Mouse (Mus musculus) neural tube, embryonic 14.5 days (tissue): ENCODE results near the gene Calm2. TPM values are rescaled to one million over a fixed set of nuclear protein-coding genes. Genes with fewer than 3 reads are reported as not detected.

Experiments used
- ATAC-seq: fragments of 200-750 bp; cut with Nextera tagmentation; 2 replicates; pipeline ENCODE4 v1.8.0; 2017; ENCODE audit warnings: low read depth, mild to moderate bottlenecking, moderate TSS enrichment, moderate library complexity
- H3K27ac ChIP-seq: fragments of 300-500 bp; sonication (generic); 2 replicates; pipeline ENCODE4 v1.5.1; 2014; ENCODE audit warnings: low read depth, mild to moderate bottlenecking, control low read depth, low read length, moderate library complexity, mixed read lengths
- H3K27me3 ChIP-seq: fragments of 300-500 bp; sonication (generic); 2 replicates; pipeline ENCODE4 v1.6.1; 2014; ENCODE audit warnings: low read length; ENCODE audit not compliant: control insufficient read depth, insufficient read depth
- H3K36me3 ChIP-seq: fragments of 300-500 bp; sonication (generic); 2 replicates; pipeline ENCODE4 v1.6.1; 2014; ENCODE audit warnings: low read length, mixed read lengths; ENCODE audit not compliant: control insufficient read depth, insufficient read depth
- H3K4me1 ChIP-seq: fragments of 300-500 bp; sonication (generic); 2 replicates; pipeline ENCODE4 v1.6.1; 2014; ENCODE audit warnings: low read length; ENCODE audit not compliant: control insufficient read depth, insufficient read depth
- H3K4me2 ChIP-seq: fragments of 300-500 bp; sonication (generic); 2 replicates; pipeline ENCODE4 v1.6.1; 2014; ENCODE audit warnings: mild to moderate bottlenecking, low read depth, low read length, control low read depth
- H3K4me3 ChIP-seq: fragments of 300-500 bp; sonication (generic); 2 replicates; pipeline ENCODE4 v1.5.1; 2014; ENCODE audit warnings: low read depth, low read length, control low read depth, mixed read lengths
- H3K9ac ChIP-seq: fragments of 300-500 bp; sonication (generic); replicated peaks from 2 replicates; pipeline ENCODE4 v1.6.1; 2014; ENCODE audit warnings: low read depth, mild to moderate bottlenecking, control low read depth, low read length, mixed read lengths
- H3K9me3 ChIP-seq: fragments of 300-500 bp; sonication (generic); 2 replicates; pipeline ENCODE4 v1.6.1; 2016; ENCODE audit warnings: low read length; ENCODE audit not compliant: control insufficient read depth
- WGBS: fragments of 180-500 bp; shearing (Covaris S2); extraction: QIAGEN DNeasy Blood & Tissue Kit; methylation state at CpG from one replicate; pipeline ENCODE4 v1.1.7; 2014; 5-methylcytosine and 5-hydroxymethylcytosine counted together
- polyA plus RNA-seq: library from polyadenylated mRNA; unstranded; fragments of >200 nt; fragmentation: Nextera tagmentation; extraction: Ambion mirVana; gene quantifications from 2 replicates; pipeline ENCODE4 v1.2.1, GENCODE M21; 2014

Gene Calm2
- polyA plus RNA-seq, 1 experiment from 2014 or later: 3,701 TPM

DNA sequence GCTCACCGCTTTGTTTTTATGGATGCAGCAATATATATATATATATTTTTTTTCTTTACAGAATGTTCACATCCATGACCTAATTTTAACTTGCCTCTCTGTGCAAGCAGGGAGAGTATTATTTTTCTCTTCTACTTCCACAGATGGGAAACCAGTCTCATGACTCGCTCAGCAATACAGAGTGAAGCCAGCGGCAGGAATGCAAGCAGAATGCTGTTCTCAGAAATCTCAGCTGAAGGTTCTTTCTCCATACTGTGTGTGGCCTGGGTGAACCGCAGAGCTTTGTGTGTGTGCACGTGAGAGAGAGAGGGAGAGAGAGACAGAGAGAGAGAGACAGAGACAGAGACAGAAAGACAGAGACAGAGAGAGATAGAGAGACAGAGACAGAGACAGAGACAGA lies 21.9 kb upstream of the Calm2 start:
- 87% methylated on average over 5 of the region's 5 CpGs for WGBS
- Histone ChIP-seq H3K4me3 (no peak overlapping the region), H3K4me1 (peaks cover 5% of the 10 kb centered on the region), H3K36me3 (no peaks in the 10 kb centered on the region), H3K4me2 (no peak overlapping the region), H3K9ac (no peak overlapping the region), H3K9me3 (no peaks in the 10 kb centered on the region), H3K27me3 (no peaks in the 10 kb centered on the region), H3K27ac (no peak overlapping the region)
- no peak for ATAC-seq

DNA sequence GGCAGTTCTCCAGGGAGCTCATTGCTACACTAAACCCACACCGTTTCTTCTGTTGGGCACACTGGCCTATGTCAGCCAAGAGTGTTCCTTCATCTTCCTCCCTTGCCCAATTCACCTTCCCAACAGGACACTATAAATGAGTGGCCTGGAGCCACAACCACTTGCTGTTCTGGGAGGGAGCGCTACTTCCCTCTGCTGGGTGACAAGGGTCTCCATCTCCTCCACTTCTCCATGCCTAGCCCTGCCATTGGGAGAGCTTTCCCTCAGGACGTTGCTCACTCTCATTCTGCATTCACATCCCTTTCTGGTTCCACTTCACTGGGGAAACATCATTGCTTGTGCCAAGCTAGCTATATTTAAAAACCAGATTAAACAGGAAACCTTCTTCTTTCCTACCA lies 14.8 kb upstream of the Calm2 start:
- 34% methylated on average over 3 of the region's 3 CpGs for WGBS
- H3K4me3 ChIP-seq: no peak overlapping the region
- H3K9ac ChIP-seq: no peak overlapping the region
- no peaks in the 10 kb centered on the region for H3K9me3 ChIP-seq
- H3K27ac ChIP-seq: no peak overlapping the region
- H3K4me1 ChIP-seq: peaks cover 42% of the 10 kb centered on the region
- H3K27me3 ChIP-seq: no peaks in the 10 kb centered on the region
- peak; percentile 6; the same call in 1 of the 2 replicates for ATAC-seq
- no peak overlapping the region for H3K4me2 ChIP-seq
- H3K36me3 ChIP-seq: no peaks in the 10 kb centered on the region

DNA sequence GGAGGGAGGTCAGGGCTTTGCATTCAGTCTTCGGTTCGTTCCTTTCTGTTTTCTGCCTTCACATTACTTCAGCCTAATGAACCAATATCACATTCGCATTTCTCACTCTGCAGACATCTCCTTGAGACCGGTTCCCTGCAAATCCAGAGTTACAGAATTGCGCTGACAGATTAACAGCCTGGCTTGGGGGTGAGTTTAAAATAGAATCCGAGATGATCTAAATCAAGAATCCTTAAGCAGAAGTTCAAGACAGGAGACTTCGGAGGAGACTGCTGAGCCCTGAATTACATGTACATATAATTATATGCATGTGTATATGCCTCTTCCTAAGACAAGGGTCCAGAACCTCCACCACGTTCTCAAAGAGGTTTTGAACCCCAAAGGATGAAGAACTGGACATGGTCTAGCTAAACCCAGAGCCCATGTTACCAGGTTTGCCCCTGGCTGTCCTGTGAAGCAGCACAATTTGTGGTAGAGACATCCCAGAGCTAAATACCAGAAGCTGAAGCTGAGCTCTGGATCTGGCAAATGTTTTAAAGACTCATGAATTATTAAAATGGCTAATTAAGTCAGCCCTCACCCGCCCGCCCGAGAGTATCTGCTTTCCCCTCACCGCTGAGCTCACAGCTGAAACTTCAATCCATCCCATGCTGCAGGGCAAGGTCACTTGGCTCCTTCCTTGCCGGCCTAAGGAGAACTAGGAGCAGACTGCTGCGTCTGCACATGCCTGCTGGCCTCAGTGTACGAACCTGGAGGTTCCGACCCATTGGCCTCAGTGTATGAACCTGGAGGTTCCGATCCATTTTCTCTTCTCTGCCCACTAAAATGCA lies 14.1 kb upstream of the Calm2 start:
- WGBS: 20% methylated on average over 17 of the region's 17 CpGs
- Histone ChIP-seq H3K27ac (peak overlapping the region; percentile 71), H3K9ac (peak overlapping the region; percentile 5; the same call in 1 of the 2 replicates), H3K9me3 (no peaks in the 10 kb centered on the region), H3K4me3 (no peak overlapping the region), H3K36me3 (no peaks in the 10 kb centered on the region), H3K4me2 (peak overlapping the region; percentile 19; the same call in 1 of the 2 replicates), H3K27me3 (no peaks in the 10 kb centered on the region), H3K4me1 (peaks cover 42% of the 10 kb centered on the region)
- ATAC-seq: peak; percentile 14

DNA sequence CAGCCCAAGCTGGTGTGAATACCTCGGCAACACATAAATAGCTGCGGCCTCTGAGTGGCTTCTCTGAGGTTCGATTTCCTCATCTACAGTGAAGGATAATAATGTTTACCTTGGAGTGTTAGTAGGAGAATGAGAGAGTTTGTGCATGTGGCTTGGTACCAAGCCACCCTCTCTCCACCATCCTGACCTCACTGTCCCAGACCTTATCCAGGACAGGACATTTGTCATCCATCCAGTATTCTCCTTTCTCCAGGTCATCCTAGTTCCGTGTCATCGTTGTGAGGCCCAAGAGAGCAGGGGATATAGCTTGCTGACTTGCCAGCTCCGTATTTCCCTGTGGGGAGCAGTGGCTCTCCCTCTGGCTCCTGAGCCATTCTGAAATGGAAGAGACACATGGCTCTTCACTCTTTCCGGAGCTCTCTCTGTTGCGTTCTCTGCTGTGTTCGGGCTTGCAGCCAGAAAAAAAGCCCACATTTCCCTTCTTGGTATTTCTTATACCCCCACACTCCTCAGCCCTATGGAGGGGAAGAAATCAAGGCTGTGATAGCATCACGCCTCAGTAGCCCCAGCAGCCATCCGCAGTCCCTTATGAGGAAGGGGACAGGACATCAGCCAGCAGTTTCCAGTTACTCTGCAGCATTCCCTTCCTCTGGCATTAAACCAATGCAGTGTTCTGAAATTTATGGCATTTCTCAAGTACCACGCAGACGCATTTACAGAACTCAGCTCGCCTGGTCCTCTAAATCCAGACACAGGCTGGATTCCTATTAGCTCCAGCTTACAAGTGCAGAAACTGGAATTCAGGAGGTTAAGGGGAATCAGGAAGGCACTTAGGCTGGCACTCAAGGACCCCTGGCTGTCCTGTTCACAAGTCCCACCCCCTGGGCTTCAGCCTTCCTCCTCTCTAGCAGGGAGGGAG lies 13.3 kb upstream of the Calm2 start:
- peak overlapping the region; percentile 5; the same call in 1 of the 2 replicates for H3K9ac ChIP-seq
- peak; percentile 63 for ATAC-seq
- WGBS: 11% methylated on average over 14 of the region's 14 CpGs
- peaks cover 42% of the 10 kb centered on the region for H3K4me1 ChIP-seq
- no peaks in the 10 kb centered on the region for H3K27me3 ChIP-seq
- no peaks in the 10 kb centered on the region for H3K36me3 ChIP-seq
- peak overlapping the region; percentile 19; the same call in 1 of the 2 replicates for H3K4me2 ChIP-seq
- H3K4me3 ChIP-seq: no peak overlapping the region
- H3K27ac ChIP-seq: peak overlapping the region; percentile 71
- H3K9me3 ChIP-seq: no peaks in the 10 kb centered on the region

DNA sequence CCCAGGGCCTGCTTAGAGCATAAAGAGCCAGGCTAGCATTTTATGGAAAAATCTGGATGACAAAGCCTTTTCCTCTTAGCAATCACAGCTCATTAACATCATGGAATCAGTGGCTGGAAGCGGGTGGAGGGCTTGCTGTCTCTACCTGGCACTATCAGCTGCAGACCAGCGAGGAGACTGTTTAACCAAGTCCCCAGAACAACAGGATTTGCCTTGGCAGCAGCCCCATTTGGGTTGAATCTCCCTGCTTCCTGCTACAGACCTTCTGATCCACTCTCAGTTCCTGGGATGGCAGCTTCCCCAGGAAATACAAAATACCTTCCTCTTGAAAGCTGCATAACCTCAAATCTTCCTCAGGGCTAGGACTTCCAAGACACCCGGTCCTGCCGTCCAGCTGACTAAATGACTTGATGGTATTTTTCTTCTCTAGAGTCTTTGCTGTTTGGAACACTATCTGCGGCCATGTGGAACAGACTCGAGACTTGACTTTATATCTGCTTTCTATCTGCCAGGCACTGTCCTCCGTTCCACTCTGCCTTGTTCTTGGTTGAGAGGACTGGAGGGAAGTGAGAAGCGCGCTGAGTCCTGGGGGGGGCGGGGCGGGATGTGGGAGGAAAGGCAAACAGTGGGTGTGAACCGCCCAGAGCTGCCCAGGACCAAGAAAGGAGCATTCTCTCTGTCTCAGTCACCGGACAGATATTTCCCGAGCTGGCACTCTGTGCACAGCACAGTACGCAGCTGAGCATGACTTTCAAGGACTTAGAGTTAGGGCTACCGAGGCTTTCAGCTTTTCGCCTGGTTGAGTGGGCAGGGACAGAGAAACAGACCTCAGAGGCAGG lies 12.4 kb upstream of the Calm2 start:
- Histone ChIP-seq H3K4me1 (peaks cover 42% of the 10 kb centered on the region), H3K36me3 (no peaks in the 10 kb centered on the region), H3K4me2 (peak overlapping the region; percentile 24; the same call in 1 of the 2 replicates), H3K4me3 (no peak overlapping the region), H3K9me3 (no peaks in the 10 kb centered on the region), H3K9ac (peak overlapping the region; percentile 5; the same call in 1 of the 2 replicates), H3K27me3 (no peaks in the 10 kb centered on the region), H3K27ac (peak overlapping the region; percentile 71)
- 7% methylated on average over 13 of the region's 17 CpGs for WGBS
- peak; percentile 48; the same call in 1 of the 2 replicates for ATAC-seq

DNA sequence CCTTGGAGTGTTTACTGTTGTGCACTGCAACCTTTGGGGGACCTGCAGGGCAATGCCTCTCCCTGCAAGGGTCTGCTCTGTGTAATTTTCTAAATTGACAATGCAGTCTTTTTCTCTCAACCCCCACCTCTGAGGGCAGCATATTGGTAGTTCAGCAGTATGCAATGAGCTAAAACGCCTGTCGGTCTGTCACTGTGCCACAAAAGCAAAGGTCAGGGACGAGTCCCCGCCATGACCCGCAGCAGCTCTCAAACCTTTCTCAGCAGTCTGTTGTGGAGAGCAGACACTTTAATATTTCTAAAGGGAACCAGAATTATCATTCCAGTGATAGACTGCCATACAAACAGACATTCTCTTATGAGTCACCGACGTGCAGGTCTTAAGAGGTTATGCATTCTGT lies 11.2 kb upstream of the Calm2 start:
- peak overlapping the region; percentile 64 for H3K27ac ChIP-seq

DNA sequence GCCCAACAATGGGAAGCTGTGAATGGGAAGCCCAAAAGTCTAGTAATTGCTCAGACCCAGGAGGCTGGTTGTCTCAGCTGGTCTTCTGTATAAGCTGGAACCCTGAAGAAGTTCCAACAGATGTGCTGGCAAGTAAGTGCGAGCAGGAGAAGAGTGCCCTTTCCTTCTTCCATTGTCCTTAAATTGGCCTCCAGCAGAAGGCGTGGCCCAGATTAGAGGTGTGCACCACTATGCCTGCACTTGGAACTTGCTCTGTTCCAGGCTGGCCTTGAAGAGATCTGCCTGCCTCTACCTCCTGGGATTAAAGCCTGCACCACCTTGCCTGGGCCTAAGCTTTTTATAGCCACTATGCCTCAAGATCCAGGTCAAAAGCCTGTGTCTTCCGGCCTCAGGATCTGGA lies 7.4 kb upstream of the Calm2 start:
- H3K9ac ChIP-seq: no peak overlapping the region
- H3K27ac ChIP-seq: no peak overlapping the region
- peaks cover 16% of the 10 kb centered on the region; the same call in 1 of the 2 replicates for H3K4me1 ChIP-seq
- ATAC-seq: no peak
- no peak overlapping the region for H3K4me2 ChIP-seq
- 89% methylated on average over 3 of the region's 3 CpGs for WGBS
- no peaks in the 10 kb centered on the region for H3K36me3 ChIP-seq
- no peaks in the 10 kb centered on the region for H3K27me3 ChIP-seq
- no peaks in the 10 kb centered on the region for H3K9me3 ChIP-seq
- H3K4me3 ChIP-seq: no peak overlapping the region

More for the DNA sequence above, 11.2 kb upstream of the Calm2 start:
- no peak overlapping the region for H3K4me2 ChIP-seq
- WGBS: 42% methylated on average over 7 of the region's 7 CpGs
- peaks cover 42% of the 10 kb centered on the region for H3K4me1 ChIP-seq
- no peak for ATAC-seq
- H3K4me3 ChIP-seq: no peak overlapping the region
- H3K36me3 ChIP-seq: no peaks in the 10 kb centered on the region
- H3K9ac ChIP-seq: no peak overlapping the region
- H3K27me3 ChIP-seq: no peaks in the 10 kb centered on the region
- no peaks in the 10 kb centered on the region for H3K9me3 ChIP-seq

DNA sequence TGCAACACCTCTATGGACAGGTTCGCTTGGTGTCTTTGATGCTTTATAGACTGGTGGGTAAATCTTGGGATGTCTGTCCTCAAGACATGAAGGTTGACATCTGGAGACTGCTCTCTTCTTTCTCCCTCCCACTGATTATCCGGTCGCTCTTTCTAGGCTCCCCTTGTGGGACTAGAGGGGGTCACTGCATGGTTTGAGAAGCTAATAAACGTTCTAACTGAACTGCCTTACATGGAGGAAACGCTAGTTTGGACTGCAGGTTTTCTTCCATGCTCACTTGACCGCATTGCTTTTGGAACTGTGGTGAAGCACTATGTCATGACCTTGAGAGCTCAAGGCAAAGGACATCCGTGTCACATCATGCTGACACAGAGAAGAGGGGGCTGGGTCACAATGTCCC lies 6.6 kb upstream of the Calm2 start:
- H3K9ac ChIP-seq: no peak overlapping the region
- ATAC-seq: no peak
- H3K27ac ChIP-seq: no peak overlapping the region
- no peaks in the 10 kb centered on the region for H3K9me3 ChIP-seq
- H3K27me3 ChIP-seq: no peaks in the 10 kb centered on the region
- H3K4me3 ChIP-seq: no peak overlapping the region
- no peaks in the 10 kb centered on the region for H3K36me3 ChIP-seq
- 85% methylated on average over 7 of the region's 7 CpGs for WGBS
- H3K4me2 ChIP-seq: no peak overlapping the region
- peaks cover 8% of the 10 kb centered on the region; the same call in 1 of the 2 replicates for H3K4me1 ChIP-seq
